Mouse (Mus musculus) T-helper 2 cell (primary cell): ENCODE results near the gene Cenpe.
"Not testable (repeated sequence)": the region's sequence is repeated elsewhere in the genome, so short reads cannot be mapped to it uniquely, and the experiment has no call there.

Experiments
- in situ Hi-C: fragments of 300-600 bp; cut with MboI, MseI; formaldehyde crosslinking; loops from one replicate; pipeline ENCODE4 v1.15.1; 2025; ENCODE audit warnings: high pct_unique_total_duplicates

Cenpe gene

DNA sequence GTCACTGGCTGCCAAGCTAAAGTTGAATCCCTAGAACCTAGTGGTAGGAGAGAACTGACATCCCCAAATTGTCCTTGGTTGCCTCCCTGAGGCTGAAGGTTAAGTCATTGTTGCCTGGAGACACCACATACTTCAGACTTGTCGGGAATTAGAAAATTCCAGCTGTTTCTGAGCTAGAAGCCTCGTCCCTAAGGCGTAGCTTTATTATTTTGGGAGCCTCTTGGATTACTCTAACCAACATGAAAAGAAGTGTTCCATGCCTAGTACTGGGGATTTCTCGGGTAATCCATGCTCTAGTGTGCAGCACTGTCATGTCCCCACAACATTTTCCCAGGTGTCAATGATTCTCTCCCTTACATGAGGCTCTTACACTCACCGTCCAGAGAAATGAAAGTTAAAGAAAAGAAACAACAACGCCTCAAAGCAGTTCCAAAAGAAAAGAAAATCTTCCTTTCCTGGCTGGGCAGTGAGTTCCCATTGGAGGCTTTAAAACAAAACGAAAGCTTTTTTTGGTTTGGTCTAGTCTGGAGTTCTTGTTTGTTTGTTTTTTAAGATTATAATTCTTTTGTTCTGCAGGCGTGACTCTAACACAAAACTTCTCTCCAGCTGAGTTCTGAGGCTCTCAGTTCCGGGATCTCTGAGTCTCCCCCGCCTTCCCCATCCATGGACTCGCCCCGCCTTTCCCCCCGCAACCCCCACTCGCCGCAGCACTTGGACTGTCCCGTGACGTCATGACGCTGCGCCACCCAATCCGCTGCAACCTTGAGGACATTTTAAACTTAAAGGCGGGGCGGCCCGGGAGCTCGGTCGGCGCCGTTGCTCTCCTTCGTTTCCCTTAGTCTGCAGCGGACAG lies at the start of gene Cenpe:
Cenpe (plus strand) TSS at position 733 of the 853 bp plus-strand sequence.
- in situ Hi-C loops = loop anchor here (10.0 to 25.0 kb wide), 3 partner anchors 500 to 1900 kb away; partner anchors contain the start of gene Ppa2

GRCm38 (mm10) chr3:135171898-135172446 lies 40.4 kb upstream of the Cenpe start:
- in situ Hi-C loops = no loop called here

DNA sequence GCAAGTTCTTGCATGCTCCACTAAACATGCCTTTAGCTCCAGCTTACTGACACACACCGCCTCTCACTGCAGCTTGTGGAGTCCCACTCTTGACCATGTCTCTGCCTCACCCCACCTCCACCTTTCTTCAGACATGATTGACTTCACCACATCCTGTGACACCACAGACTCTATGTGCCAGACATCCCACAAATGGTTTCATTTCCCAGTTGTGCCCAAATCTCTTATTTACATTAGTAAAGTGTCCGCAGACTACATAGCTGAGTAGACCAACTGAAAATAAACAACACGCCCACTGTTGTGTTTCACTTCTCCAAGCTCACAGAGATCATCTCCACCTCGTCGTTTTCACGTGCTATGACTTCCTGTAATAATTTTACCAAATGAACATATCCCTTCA lies 20.5 kb upstream of the Cenpe start:
- in situ Hi-C loops = no loop called here

GRCm38 (mm10) chr3:135198051-135198450 lies 14.3 kb upstream of the Cenpe start:
- in situ Hi-C loops = not testable (repeated sequence)

GRCm38 (mm10) chr3:135200409-135201303 lies 11.7 kb upstream of the Cenpe start:
- in situ Hi-C loops = loop anchor here (10.0 to 25.0 kb wide), 3 partner anchors 488 to 1888 kb away; partner anchors contain the start of gene Ppa2

DNA sequence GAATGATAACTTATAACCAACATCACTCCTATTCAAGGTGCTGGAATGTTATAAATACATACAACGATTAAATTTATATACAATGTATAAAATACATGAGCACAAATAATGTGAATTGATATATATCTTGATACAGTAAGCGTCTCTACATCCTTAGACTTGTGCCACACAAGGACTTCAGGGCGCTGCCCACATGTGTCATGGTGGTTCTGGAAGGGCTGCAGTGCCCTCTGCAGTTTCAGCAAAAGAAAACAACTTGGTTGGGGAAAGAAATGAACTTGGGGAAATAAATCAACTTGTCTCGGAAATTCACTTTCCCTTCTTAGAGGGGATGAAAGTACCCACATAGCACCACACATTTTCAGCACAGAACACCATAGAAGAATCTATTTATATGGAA lies 5.7 kb upstream of the Cenpe start:
- in situ Hi-C loops = loop anchor here (10.0 to 25.0 kb wide), 3 partner anchors 494 to 1894 kb away; partner anchors contain the start of gene Ppa2

- in situ Hi-C loops = loop anchor here (10.0 to 25.0 kb wide), 3 partner anchors 501 to 1901 kb away; partner anchors contain the start of gene Ppa2
Measured at GRCm38 (mm10) chr3:135212658-135213350, 467 bp downstream of the Cenpe start.

DNA sequence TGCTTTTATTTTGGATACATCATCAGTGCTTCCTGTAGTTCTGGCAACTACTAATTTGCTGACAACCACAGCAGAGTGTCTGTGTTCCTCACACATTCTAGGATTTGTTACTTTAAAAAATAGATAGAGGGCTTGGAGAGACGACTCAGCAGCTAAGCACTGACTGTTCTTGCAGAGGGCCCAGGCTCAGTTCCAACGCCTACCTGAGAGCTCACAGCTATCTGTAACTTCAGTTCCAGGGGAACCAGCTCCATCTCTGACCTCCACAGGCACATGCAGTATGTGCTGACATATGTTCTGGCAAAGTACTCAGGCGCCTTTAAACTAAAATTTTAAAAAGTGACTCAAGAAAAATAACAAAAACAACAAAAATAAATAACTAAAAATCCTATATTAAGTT lies 19.7 kb downstream of the Cenpe start:
- in situ Hi-C loops = no loop called here

DNA sequence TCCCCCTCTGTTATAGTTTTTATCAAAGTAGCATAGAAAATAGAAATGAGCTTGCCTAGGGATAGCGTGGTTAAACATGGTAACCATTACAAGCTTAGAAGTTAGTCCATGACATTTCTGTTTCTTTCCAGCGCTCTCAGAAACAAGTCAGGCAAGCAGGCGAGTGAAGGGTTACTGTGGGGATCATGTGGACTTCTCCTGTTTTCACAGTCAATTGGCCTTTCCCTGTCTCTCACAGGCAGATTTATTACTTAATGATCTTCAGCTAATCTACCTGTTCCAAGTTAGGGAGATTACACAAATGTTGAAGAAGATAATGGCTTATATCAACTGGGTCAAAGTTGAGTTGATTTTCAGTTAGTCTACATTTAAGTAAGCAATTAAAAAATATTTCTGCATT lies 20.1 kb downstream of the Cenpe start:
- in situ Hi-C loops = no loop called here

DNA sequence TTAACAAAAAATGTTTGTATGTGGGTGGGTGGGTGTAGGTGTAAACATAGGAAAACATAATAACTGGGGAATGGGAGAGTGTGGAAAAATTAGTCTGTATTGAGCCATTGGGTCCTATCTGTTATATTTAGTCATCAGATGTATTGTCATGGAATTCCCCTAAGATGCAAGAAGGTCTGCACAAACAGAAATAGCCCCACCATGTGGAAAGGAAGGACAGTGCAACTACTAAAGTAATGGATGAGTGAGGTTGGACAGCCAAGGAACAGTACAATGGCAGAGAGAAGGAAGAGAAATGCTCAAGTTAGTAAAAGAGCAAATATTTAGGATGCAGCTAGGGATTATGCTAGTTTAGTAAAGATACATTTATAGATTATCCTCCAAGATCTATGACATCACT lies 33.4 kb downstream of the Cenpe start:
- in situ Hi-C loops = no loop called here

GRCm38 (mm10) chr3:135246828-135247227 lies 34.5 kb downstream of the Cenpe start:
- in situ Hi-C loops = no loop called here

- in situ Hi-C loops = no loop called here
Measured at GRCm38 (mm10) chr3:135249104-135249503, 36.8 kb downstream of the Cenpe start.

- in situ Hi-C loops = no loop called here
Measured at GRCm38 (mm10) chr3:135251825-135252224, 39.5 kb downstream of the Cenpe start.

- in situ Hi-C loops = no loop called here
Measured at GRCm38 (mm10) chr3:135254784-135255183, 42.4 kb downstream of the Cenpe start.

GRCm38 (mm10) chr3:135258919-135259318 lies 46.6 kb downstream of the Cenpe start:
- in situ Hi-C loops = no loop called here

- in situ Hi-C loops = no loop called here
Measured at GRCm38 (mm10) chr3:135260233-135260632, 47.9 kb downstream of the Cenpe start.

DNA sequence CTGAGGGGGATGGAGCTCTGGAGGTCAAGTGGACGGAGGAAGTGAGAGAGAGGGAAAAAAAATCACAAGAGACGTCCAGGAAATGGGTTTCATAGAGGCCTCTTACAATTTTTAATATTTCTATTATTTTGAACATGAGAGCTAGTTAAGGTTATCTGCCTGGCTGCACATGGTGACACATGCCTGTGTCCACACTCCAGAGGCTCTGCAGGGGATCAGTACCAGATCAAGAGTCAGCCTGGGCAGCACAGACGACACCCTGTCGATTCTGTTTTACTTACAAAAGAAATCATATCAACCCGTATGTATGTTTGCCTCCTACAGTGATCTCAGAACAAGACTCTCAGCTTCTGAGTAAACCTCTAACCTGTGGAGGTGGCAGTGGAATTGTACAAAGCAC lies 56.3 kb downstream of the Cenpe start:
- in situ Hi-C loops = no loop called here

GRCm38 (mm10) chr3:135269391-135269990 lies 57.2 kb downstream of the Cenpe start:
- in situ Hi-C loops = no loop called here

DNA sequence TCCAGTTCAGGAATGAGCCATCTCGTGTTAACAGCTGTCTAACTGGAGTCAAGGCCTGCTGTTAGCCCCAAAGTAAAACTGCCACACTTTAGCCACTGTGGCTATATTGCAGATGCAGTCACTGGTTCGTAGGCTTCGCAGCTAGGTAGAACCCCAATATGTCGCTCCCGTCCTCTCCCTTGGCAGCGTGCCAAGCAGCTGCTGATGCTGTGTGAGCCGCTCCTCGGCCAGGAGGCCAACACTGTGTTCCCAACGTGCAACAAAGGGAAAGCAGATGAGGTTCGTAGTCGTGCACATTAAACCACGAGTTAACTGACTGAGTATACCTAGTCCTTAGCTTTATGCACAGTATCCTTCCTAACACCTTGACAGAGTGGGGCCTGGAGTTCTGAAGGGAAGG lies 60.3 kb downstream of the Cenpe start:
- in situ Hi-C loops = no loop called here

- in situ Hi-C loops = no loop called here
Measured at GRCm38 (mm10) chr3:135273047-135273446, 60.7 kb downstream of the Cenpe start.

GRCm38 (mm10) chr3:135280160-135280559 lies 67.8 kb downstream of the Cenpe start:
- in situ Hi-C loops = loop anchor here (10.0 kb wide), 1 partner anchor 445 kb away; no protein-coding TSS in a partner anchor
